Mouse (Mus musculus): ENCODE measurements around the gene BC028528.
"Not testable (repeated sequence)": the region's sequence is repeated elsewhere in the genome, so short reads cannot be mapped to it uniquely, and the experiment has no call there.

Gene BC028528

DNA sequence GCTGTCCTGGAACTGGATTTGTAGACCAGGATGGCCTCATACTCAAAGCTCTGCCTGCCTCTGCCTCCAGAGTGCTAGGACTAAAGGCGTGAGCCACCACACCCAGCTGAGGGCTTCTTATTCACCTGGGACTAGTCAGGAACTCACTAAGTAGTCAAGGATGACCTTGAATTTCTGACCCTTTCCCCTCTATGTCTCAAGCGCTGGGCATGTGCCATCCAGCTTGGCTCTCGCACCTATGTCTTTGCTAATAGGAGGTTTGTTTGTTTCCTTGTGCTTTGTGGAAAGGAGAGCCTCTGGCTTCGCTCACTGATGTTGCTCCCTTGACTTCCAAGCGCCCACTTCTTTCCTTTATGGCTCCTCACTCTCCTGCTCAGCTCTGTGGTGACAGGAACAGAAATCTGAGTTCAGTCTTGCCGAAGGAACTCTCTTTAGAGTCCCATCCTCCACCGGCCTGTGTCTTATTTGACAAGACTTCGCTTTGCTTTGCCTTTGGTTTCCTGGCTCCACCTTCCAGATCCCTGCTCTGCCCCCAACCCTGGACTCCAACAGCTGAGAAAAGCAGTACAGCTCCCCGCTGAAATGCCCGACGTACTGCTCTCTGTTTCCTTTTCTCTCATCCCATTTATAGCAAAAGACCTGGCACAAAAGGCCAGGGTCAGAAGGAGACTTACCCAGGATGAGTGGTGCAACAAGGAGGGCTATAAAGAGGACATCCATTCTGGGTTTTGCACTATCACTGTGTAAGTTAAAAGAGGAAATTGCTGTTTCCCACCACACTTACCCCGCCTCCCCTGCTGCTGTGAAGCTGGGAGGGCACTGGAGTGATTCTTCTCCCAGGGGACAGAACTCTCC, at the start of gene BC028528:
TSS of gene BC028528 (minus strand) at position 795 of the 855 bp plus-strand sequence.
- DNase-seq = no peak

- DNase-seq = peak in 1 of 2 experiments; percentile 27
These were observed 47.0 kb upstream of the BC028528 start for GRCm38 (mm10) chr3:95938835-95939234.

- DNase-seq = no peak
These were observed 46.4 kb upstream of the BC028528 start for GRCm38 (mm10) chr3:95938217-95938616.

DNA sequence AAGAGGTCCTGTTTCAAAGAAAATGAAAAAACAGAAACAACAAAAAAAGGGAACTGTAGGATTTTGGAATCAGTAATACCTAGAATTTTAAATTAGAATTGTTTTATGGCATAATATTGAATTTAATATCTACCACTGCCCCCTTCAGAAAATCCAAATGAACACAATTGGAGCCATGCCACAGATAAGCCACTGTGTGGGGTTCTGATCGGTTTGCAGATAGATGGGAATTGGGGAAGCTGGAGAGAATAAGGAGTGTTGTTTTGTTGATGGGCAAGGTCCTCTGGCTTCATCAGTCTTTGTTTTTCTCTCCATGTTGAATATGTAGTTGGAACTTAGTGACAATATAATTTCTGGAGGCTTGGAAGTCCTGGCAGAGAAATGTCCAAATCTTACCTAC, 42.6 kb upstream of the BC028528 start:
- DNase-seq = no peak

GRCm38 (mm10) chr3:95933111-95933750, 41.4 kb upstream of the BC028528 start:
- DNase-seq = no peak

GRCm38 (mm10) chr3:95932566-95932965, 40.8 kb upstream of the BC028528 start:
- no peak for DNase-seq

DNA sequence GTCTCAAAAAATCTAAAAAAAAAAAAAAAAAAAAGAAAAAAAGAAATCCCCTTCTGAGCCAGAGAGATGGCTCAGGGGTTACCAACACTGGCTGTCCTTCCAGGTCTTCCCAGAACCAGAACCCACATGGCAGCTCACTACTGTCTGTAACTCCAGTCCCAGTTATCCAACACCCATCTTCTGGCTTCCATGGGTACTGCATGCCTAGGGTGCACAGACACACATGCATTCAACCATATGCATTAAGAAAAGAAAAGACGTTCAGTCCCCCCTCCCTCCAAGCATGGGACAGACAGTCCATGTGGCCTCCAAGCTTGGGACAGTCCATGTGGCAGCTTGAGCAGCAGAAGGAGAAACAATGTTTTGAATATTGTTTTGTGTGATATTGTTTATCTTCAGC, 40.4 kb upstream of the BC028528 start:
- DNase-seq = no peak

DNA sequence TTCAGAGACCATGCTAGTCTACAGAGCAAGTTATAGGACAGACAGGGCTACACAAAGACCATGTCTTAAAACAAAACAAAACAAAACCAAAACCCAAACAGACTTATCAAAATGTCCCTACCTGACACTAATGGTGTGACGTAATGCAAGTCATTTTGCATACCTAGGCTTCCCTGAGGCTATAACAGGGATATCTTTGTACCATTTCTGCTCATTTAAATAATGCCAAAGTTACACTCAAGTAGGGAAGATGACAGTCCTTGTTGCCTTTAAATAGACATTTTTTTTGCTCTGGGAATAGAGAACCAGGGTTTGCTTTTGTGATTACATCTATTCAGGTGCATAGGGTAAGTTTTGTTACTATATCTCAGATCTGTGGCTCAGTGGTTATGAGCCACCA, 39.7 kb upstream of the BC028528 start:
- DNase-seq = no peak

GRCm38 (mm10) chr3:95930471-95930789, 38.6 kb upstream of the BC028528 start:
- DNase-seq = no peak

DNA sequence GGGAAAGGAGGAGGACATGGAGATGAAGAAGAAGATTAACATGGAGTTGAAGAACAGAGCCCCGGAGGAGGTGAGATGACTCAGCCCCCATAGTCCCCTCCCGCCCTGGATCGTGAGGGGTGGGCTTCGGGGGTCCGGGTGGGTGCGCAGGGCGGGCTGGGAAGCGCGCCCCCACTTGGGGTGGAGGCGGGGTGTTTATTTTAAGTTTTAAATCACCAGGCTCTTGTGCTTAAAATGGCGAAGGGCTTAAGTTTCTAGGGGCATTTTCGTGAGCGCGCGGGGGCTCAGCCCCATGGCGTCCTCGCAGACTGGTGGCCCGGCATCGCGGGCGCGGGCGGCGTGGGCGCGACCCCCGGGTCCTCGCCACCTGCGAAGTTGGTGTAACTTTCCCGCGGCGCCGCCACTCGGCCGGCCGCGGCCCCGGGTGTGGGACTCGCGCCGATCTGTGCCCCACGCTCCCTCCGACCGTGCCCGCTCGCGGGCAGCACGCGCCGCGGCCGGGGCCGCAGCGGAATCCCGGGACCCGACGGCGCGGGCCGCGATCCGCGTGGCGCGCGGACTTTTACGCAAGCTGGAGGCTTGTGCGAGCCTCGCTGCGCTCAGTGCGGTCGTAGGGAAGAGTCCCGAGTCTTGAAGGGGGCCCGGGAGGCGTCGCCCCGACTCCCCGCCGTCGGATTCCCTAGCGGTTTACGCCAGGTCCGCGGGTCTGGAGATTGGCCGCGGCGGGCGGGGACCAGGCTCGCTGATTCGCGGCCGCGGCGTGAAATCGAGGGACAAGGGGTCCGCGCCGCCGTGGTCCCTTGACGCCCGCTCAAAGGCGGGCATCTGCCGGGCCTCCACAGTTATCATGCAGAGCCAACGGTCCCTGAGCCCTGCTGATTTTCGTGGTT, 38.0 kb upstream of the BC028528 start:
- peak; percentile 58 for DNase-seq

DNA sequence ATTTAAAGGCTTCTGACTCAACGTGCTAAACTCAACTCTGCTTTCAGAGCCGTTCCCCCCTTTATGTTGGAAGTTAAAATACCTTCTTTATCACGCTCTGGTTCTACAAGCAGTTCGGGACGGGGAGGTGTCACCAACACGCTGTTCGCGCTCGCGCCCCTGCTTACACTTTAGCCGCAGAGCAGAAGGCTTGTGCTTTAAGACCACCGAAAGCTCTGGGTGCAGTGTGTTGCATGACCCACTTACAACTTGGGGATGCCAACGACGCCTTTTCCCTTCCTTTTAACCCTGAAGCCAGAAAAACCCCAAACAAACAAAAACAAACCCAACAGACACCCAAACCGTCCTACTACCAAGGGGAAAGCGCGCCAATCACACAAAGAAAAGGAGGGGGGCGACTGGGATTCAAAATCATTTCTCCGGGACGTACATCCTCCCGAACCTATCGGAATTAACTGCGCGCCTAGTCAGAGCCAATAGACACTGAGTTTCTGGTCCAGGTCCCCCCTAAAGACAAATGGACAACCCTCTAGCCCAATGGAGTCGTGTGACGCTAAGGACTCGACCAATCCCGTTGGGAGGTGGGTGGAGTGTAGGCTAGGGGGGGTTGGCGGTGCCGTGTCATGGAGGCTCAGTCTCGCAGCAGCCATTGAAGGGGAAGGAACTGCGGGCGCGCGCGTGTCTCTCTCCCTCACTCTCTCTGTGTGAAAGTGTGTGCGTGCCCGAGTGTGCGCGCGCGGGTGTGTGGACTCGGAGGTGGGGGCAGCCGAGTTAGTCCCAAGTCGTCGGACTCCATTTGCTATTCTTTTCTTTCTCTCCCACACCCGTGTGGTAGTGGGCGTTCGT, 37.1 kb upstream of the BC028528 start, which contains the start of gene Anp32e:
TSS of gene Anp32e (plus strand) at position 589 of the 846 bp plus-strand sequence.
- DNase-seq = peak; percentile 96

GRCm38 (mm10) chr3:95928261-95928657, 36.5 kb upstream of the BC028528 start:
- no peak for DNase-seq

DNA sequence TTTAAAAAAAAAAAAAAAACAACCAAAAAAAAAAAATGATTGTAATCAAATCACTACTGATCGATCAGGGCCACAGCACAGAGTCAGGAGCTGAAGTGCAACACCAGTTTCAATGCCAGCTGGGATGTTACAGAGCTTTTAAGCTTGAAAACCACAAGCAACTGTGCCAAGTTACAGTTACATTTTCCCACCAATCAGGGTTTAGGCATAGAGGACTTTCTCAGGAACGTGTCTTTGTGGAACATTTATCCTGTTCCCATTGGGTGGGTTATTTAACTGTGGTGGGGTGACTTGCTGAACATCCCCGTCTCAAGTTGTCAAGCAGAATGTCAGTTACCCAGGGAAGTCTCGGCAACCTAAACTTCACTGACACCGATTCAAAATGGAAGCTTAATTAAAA, 33.3 kb upstream of the BC028528 start:
- no peak for DNase-seq

GRCm38 (mm10) chr3:95924185-95924584, 32.4 kb upstream of the BC028528 start:
- no peak for DNase-seq

DNA sequence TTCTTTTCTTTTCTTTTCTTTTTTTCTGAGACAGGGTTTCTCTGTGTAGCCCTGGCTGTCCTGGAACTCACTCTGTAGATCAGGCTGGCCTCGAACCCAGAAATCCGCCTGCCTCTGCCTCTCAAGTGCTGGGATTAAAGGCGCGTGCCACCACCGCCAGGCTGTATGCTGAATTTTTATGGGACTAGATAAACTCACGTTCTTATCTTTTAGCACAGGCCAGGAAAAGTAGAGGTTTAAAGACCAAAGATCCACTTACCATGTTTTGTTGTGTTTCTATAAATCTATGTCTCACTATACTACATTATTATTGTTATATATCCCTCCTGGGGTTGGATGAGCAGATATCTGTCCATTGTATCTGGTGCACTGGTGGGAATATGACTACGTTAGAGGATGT, 31.6 kb upstream of the BC028528 start:
- DNase-seq = not testable (repeated sequence)

DNA sequence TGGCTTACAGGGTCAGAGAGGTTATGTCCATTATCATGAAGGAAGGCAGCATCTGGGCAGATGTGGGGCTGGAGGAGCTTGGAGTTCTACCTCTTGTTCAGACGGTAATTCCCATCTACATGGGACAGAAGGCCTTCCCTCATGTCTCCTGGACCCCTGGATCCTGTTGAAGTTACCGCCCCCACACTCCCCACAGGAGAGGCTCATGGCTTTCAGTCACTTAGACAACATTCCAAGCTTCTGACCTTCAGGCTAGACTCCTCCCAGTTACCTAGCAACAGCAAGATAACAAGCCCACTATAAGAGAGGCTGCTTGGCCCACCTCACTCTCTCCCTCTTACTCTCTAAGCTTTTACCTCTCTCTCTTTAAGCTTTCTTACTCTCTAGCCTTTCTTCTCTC, 28.7 kb upstream of the BC028528 start:
- not testable (repeated sequence) for DNase-seq

DNA sequence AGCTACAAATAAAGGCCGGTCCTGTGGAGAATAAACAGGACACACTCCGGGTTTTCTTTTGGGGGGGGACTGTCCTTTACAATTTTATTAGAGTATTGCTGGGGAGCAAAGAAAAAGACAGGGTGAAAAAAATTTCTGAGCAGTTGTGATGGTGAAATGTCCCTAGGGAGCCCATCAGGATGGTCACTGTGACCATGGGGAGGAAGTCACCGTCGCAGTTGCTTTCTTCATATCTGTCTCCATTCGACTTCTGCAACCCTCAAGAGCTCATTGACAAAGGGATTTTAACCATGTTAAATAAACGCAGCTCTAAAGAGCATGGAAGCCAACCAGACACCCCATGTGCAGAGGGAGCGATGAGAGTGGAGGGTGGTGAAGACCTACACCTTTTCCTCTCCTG, 25.0 kb upstream of the BC028528 start:
- DNase-seq = no peak

DNA sequence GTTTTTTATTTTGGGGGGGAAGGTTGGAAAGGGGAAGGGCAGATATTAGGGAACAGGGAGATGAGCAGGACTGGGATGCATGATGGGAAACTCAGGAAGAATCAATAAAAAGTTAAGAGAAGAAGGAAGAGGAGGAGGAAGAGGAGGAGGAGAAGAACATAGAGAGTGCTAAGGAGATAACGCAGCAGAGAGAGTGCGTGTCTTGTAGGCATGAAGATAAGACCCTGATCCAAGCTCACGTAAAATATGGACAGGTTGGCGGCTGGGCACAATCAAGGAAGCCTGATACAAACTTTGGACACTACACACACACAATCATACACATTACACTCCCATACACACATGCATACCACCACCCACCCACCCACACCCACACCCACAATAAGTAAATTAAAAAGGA, 22.9 kb upstream of the BC028528 start:
- DNase-seq = no peak

DNA sequence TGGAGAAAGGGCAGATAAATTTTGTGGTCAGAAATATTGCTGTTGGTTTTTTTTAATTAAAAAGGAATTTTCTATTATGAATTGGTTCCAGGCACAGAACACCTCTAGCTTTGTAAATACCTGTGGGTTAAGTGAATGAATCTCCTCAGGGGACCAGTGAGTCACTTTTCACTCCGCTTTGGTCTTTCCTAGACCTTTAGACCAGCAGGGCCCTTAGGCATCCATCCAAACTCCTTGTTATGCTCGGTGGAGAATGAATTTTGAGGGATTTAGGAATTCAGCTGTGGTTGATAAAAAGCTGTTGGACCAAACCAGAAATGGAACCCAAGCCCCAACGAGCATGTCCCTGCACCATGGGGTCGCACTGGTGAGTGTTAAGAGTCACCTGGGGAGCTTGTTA, 15.8 kb upstream of the BC028528 start:
- DNase-seq = no peak

DNA sequence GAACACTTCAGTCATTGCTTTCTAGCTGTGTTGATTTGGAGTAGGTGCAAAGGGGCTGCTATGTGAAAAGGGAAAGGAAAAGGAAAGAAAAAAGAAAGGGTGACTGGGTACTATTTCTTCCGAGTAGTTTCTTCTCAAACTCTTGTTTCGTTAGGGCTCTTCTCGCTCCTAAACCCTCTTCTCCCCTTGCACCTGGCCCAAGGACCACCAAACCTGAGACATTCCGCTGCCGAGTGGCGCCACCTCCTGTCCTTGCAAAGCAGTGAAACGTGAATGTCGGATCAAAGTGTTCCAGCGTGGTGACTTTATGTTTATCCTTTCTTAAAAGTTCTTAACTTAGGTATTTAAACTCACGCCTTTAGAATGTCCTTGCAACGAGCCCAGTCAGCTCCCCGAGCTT, 15.1 kb upstream of the BC028528 start:
- peak; percentile 47 to 69 for DNase-seq

DNA sequence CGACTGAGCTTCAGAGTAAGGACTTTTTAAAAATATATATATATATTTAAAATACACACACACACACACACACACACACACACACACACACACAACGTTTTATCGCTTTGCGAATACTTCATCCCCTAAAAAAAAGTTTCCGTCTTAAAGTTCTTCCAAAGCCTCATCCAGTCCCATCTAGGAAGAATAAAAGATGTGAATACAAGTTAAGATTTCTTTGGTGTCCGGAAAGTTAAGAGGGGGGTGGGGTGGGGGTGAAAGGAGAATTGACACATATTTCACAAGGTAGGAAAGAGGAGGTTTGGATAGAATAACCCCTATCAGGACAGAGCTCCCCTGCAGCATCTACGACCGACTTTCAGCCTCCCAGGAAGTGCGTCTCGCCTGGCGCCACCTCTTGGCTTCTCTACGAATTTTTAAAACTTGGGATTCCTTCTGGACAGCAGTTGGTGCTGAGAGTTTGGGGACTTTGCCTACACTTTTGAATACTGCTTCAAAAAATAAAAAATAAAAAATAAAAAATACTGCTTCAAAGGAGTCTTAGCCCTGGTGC, 14.2 kb upstream of the BC028528 start:
- peak; percentile 42 to 61 for DNase-seq

Data from cerebellum, postnatal 25 days (tissue).